Mouse (Mus musculus): Measurements from ENCODE around the gene Mdm2.

The Mdm2 gene

GRCm38 (mm10) chr10:117718161-117719119 lies 7.9 kb upstream of the Mdm2 start:
- in situ Hi-C loops (cut with MboI; ENCODE audit: unreplicated experiment in 2 of 2) = loop anchor here (25.0 kb wide), 3 partner anchors 656 to 1494 kb away; partner anchors contain the start of gene Cct2 (in 1 of the 2)

GRCm38 (mm10) chr10:117717583-117717982 lies 7.0 kb upstream of the Mdm2 start:
- in situ Hi-C loops (cut with MboI; ENCODE audit: unreplicated experiment in 2 of 2) = loop anchor here (25.0 kb wide), 3 partner anchors 655 to 1495 kb away; partner anchors contain the start of gene Cct2 (in 1 of the 2)

GRCm38 (mm10) chr10:117716686-117717085 lies 6.1 kb upstream of the Mdm2 start:
- in situ Hi-C loops (cut with MboI; ENCODE audit: unreplicated experiment in 2 of 2) = loop anchor here (25.0 kb wide), 3 partner anchors 654 to 1496 kb away; partner anchors contain the start of gene Cct2 (in 1 of the 2)

GRCm38 (mm10) chr10:117715654-117716053 lies 5.1 kb upstream of the Mdm2 start:
- in situ Hi-C loops (cut with MboI; ENCODE audit: unreplicated experiment in 2 of 2) = loop anchor here (25.0 kb wide), 3 partner anchors 653 to 1497 kb away; partner anchors contain the start of gene Cct2 (in 1 of the 2)

- in situ Hi-C loops (cut with MboI; ENCODE audit: unreplicated experiment in 2 of 2) = loop anchor here (25.0 kb wide), 3 partner anchors 653 to 1497 kb away; partner anchors contain the start of gene Cct2 (in 1 of the 2)
Measured at GRCm38 (mm10) chr10:117714928-117715500, 4.5 kb upstream of the Mdm2 start.

GRCm38 (mm10) chr10:117714048-117714545 lies 3.5 kb upstream of the Mdm2 start:
- in situ Hi-C loops (cut with MboI; ENCODE audit: unreplicated experiment in 2 of 2) = loop anchor here (25.0 kb wide), 3 partner anchors 652 to 1498 kb away; partner anchors contain the start of gene Cct2 (in 1 of the 2)

GRCm38 (mm10) chr10:117713466-117713865 lies 2.9 kb upstream of the Mdm2 start:
- in situ Hi-C loops (cut with MboI; ENCODE audit: unreplicated experiment in 2 of 2) = loop anchor here (25.0 kb wide), 3 partner anchors 651 to 1499 kb away; partner anchors contain the start of gene Cct2 (in 1 of the 2)

- in situ Hi-C loops (cut with MboI; ENCODE audit: unreplicated experiment in 2 of 2) = loop anchor here (25.0 kb wide), 3 partner anchors 651 to 1499 kb away; partner anchors contain the start of gene Cct2 (in 1 of the 2)
Measured at GRCm38 (mm10) chr10:117712871-117713270, 2.3 kb upstream of the Mdm2 start.

- in situ Hi-C loops (cut with MboI; ENCODE audit: unreplicated experiment in 2 of 2) = loop anchor here (25.0 kb wide), 3 partner anchors 650 to 1500 kb away; partner anchors contain the start of gene Cct2 (in 1 of the 2)
Measured at GRCm38 (mm10) chr10:117712191-117712754, 1.7 kb upstream of the Mdm2 start.

GRCm38 (mm10) chr10:117711408-117711807 lies 850 bp upstream of the Mdm2 start:
- in situ Hi-C loops (cut with MboI; ENCODE audit: unreplicated experiment in 2 of 2) = loop anchor here (25.0 kb wide), 3 partner anchors 649 to 1501 kb away; partner anchors contain the start of gene Cct2 (in 1 of the 2)

- in situ Hi-C loops (cut with MboI; ENCODE audit: unreplicated experiment in 2 of 2) = loop anchor here (25.0 kb wide), 3 partner anchors 648 to 1502 kb away; partner anchors contain the start of gene Cct2 (in 1 of the 2)
Measured at GRCm38 (mm10) chr10:117709930-117710603, 491 bp downstream of the Mdm2 start.

- in situ Hi-C loops (cut with MboI; ENCODE audit: unreplicated experiment in 2 of 2) = loop anchor here (25.0 kb wide), 3 partner anchors 647 to 1503 kb away; partner anchors contain the start of gene Cct2 (in 1 of the 2)
Measured at GRCm38 (mm10) chr10:117709326-117709830, 1.2 kb downstream of the Mdm2 start.

GRCm38 (mm10) chr10:117708856-117709255 lies 1.7 kb downstream of the Mdm2 start:
- in situ Hi-C loops (cut with MboI; ENCODE audit: unreplicated experiment in 2 of 2) = loop anchor here (25.0 kb wide), 3 partner anchors 647 to 1503 kb away; partner anchors contain the start of gene Cct2 (in 1 of the 2)

- in situ Hi-C loops (cut with MboI; ENCODE audit: unreplicated experiment in 2 of 2) = loop anchor here (25.0 kb wide), 3 partner anchors 646 to 1504 kb away; partner anchors contain the start of gene Cct2 (in 1 of the 2)
Measured at GRCm38 (mm10) chr10:117708376-117708775, 2.2 kb downstream of the Mdm2 start.

- in situ Hi-C loops (cut with MboI; ENCODE audit: unreplicated experiment in 2 of 2) = loop anchor here (25.0 kb wide), 3 partner anchors 645 to 1505 kb away; partner anchors contain the start of gene Cct2 (in 1 of the 2)
Measured at GRCm38 (mm10) chr10:117707114-117707838, 3.3 kb downstream of the Mdm2 start.

GRCm38 (mm10) chr10:117706440-117706839 lies 4.1 kb downstream of the Mdm2 start:
- in situ Hi-C loops (cut with MboI; ENCODE audit: unreplicated experiment in 2 of 2) = loop anchor here (25.0 kb wide), 3 partner anchors 644 to 1506 kb away; partner anchors contain the start of gene Cct2 (in 1 of the 2)

GRCm38 (mm10) chr10:117705806-117706205 lies 4.8 kb downstream of the Mdm2 start:
- in situ Hi-C loops (cut with MboI; ENCODE audit: unreplicated experiment in 2 of 2) = loop anchor here (25.0 kb wide), 3 partner anchors 644 to 1506 kb away; partner anchors contain the start of gene Cct2 (in 1 of the 2)

GRCm38 (mm10) chr10:117704964-117705335 lies 5.6 kb downstream of the Mdm2 start:
- in situ Hi-C loops (cut with MboI; ENCODE audit: unreplicated experiment in 2 of 2) = loop anchor here (25.0 kb wide), 3 partner anchors 643 to 1507 kb away; partner anchors contain the start of gene Cct2 (in 1 of the 2)

All from v-Abl transformed pro-B cells (cell line).